Comparison of ENCODE assay signal across 17 mouse cellular contexts in genomic region chr4:63930863-63931262, GRCm38 (mm10).
"Had no signal": no experiment of that assay in that cellular context is flagged by ENCODE, and none has a peak within 500 bp of the region (broad histone marks: within the 10 kb centered on the region; RNA-seq: fewer than 3 reads in every experiment).

No protein-coding gene starts in this region.

- H3K4me1 ChIP-seq: neural tube, embryonic 12.5 days; neural tube, embryonic 13.5 days; neural tube, embryonic 15.5 days; stomach, embryonic 15.5 days had no signal

- H3K9me3 ChIP-seq: neural tube, embryonic 15.5 days; stomach, embryonic 15.5 days had no signal

- H3K9ac ChIP-seq: neural tube, embryonic 12.5 days; neural tube, embryonic 13.5 days; neural tube, embryonic 15.5 days; stomach, embryonic 15.5 days had no signal

- H3K4me3 ChIP-seq: neural tube, embryonic 12.5 days; neural tube, embryonic 13.5 days; neural tube, embryonic 15.5 days; stomach, embryonic 15.5 days had no signal

- H3K36me3 ChIP-seq: neural tube, embryonic 12.5 days; neural tube, embryonic 13.5 days; neural tube, embryonic 15.5 days; stomach, embryonic 15.5 days had no signal

- H3K4me2 ChIP-seq: neural tube, embryonic 12.5 days; neural tube, embryonic 13.5 days; neural tube, embryonic 15.5 days; stomach, embryonic 15.5 days had no signal

- DNase-seq: retina, postnatal 1 day; right cerebral cortex, adult 18-20 months; right cerebral cortex, postnatal 14 days; right cerebral cortex, postnatal 25 days; right cerebral cortex, postnatal 4 days; spleen, adult 18-20 months; thymus, adult 18-20 months; thymus, adult 2 months; thymus, postnatal 14 days; thymus, postnatal 25 days; thymus, postnatal 36 days; thymus, postnatal 4 days had no signal

- H3K27me3 ChIP-seq: neural tube, embryonic 12.5 days; neural tube, embryonic 13.5 days; neural tube, embryonic 15.5 days; stomach, embryonic 15.5 days had no signal

- H3K27ac ChIP-seq: neural tube, embryonic 12.5 days; neural tube, embryonic 13.5 days; neural tube, embryonic 15.5 days; stomach, embryonic 15.5 days; stomach, postnatal 0 days had no signal
